Mouse (Mus musculus) frontal cortex, adult 2 months (tissue): ENCODE results near the gene Cds1. TPM values are rescaled to one million over a fixed set of nuclear protein-coding genes. Genes with fewer than 3 reads are reported as not detected.
"Not testable (repeated sequence)": the region's sequence is repeated elsewhere in the genome, so short reads cannot be mapped to it uniquely, and the experiment has no call there.

Source experiments
- DNase-seq, 2 experiments: peaks; one replicate each; pipeline ENCODE4 v3.0.0; 2022; ENCODE audit warnings: low spot score in 1 of 2; ENCODE audit errors: extremely low spot score in 1 of 2
- polyA plus RNA-seq: library from polyadenylated mRNA; depleted of rRNA; stranded (reverse); fragments of >200 nt; gene quantifications from 2 replicates; pipeline ENCODE4 v1.2.3, GENCODE M21; 2012

Cds1 gene
- polyA plus RNA-seq, 1 experiment, result 66.7 TPM

- DNase-seq, result peak; percentile 38 to 60
Observed at GRCm38 (mm10) chr5:101825111-101825911, 60.4 kb downstream of the Cds1 start.

- DNase-seq, result peak in 1 of 2 experiments; percentile 34
Observed at GRCm38 (mm10) chr5:101826531-101826970, 61.6 kb downstream of the Cds1 start.

GRCm38 (mm10) chr5:101827477-101827876 lies 62.5 kb downstream of the Cds1 start:
- DNase-seq, result no peak

GRCm38 (mm10) chr5:101828932-101829331 lies 64.0 kb downstream of the Cds1 start:
- no peak for DNase-seq

- DNase-seq, result no peak
Observed at GRCm38 (mm10) chr5:101830180-101830579, 65.2 kb downstream of the Cds1 start.

- no peak for DNase-seq
Observed at GRCm38 (mm10) chr5:101832042-101832441, 67.1 kb downstream of the Cds1 start.

GRCm38 (mm10) chr5:101832991-101833390 lies 68.1 kb downstream of the Cds1 start:
- no peak for DNase-seq

- DNase-seq, result no peak
Observed at GRCm38 (mm10) chr5:101833875-101834274, 68.9 kb downstream of the Cds1 start.

- no peak for DNase-seq
Observed at GRCm38 (mm10) chr5:101836221-101836620, 71.3 kb downstream of the Cds1 start.

GRCm38 (mm10) chr5:101837605-101838004 lies 72.7 kb downstream of the Cds1 start:
- DNase-seq, result not testable (repeated sequence)

GRCm38 (mm10) chr5:101840476-101840875 lies 75.5 kb downstream of the Cds1 start:
- DNase-seq, result no peak

GRCm38 (mm10) chr5:101845011-101845410 lies 80.1 kb downstream of the Cds1 start:
- DNase-seq, result no peak

GRCm38 (mm10) chr5:101845930-101846329 lies 81.0 kb downstream of the Cds1 start:
- no peak for DNase-seq

- DNase-seq, result no peak
Observed at GRCm38 (mm10) chr5:101847323-101847722, 82.4 kb downstream of the Cds1 start.

- DNase-seq, result no peak
Observed at GRCm38 (mm10) chr5:101847762-101848161, 82.8 kb downstream of the Cds1 start.

- DNase-seq, result no peak
Observed at GRCm38 (mm10) chr5:101851133-101851532, 86.2 kb downstream of the Cds1 start.

GRCm38 (mm10) chr5:101852116-101852680 lies 87.3 kb downstream of the Cds1 start:
- no peak for DNase-seq

GRCm38 (mm10) chr5:101854100-101854499 lies 89.2 kb downstream of the Cds1 start:
- DNase-seq, result no peak

GRCm38 (mm10) chr5:101854667-101855066 lies 89.7 kb downstream of the Cds1 start:
- DNase-seq, result peak in 1 of 2 experiments; percentile 38

- DNase-seq, result no peak
Observed at GRCm38 (mm10) chr5:101855475-101855874, 90.5 kb downstream of the Cds1 start.

- DNase-seq, result no peak
Observed at GRCm38 (mm10) chr5:101858891-101859436, 94.0 kb downstream of the Cds1 start.
